Mouse (Mus musculus) left cerebral cortex, postnatal 14 days (tissue): ENCODE measurements around the gene Gm10985. TPM values are rescaled to one million over a fixed set of nuclear protein-coding genes. Genes with fewer than 3 reads are reported as not detected.
A peak's percentile ranks its signal among the peaks of the same experiment; 100 is the strongest.

Experiments
- DNase-seq, 2 experiments: peaks; one replicate each; pipeline ENCODE4 v3.0.0; 2021 to 2022; ENCODE audit warnings: low spot score in 2 of 2, mixed read lengths in 1 of 2
- intact Hi-C: fragments of 180-260 bp; cut with DNase I; formaldehyde crosslinking; loops from one replicate; pipeline ENCODE4 v1.15.1; 2025
- long read RNA-seq, 2 experiments: library from polyadenylated mRNA; stranded (forward); transcript quantifications; one replicate each; pipeline ENCODE4 v2.0.0; 2021
- total RNA-seq, 2 experiments: library from RNA; stranded (reverse); gene quantifications; 2 replicates each; pipeline ENCODE4 v1.2.3; 2021

Gm10985 gene
- not detected for total RNA-seq
- long read RNA-seq, experiment 1 = 0 reads
- long read RNA-seq, experiment 2 = 0 reads

GRCm38 (mm10) chr3:53844786-53845185 lies at the start of gene Gm10985:
Gm10985 (plus strand) TSS chr3:53845086.
- intact Hi-C loops = no loop called here

GRCm38 (mm10) chr3:53796933-53797332 lies 48.0 kb upstream of the Gm10985 start:
- intact Hi-C loops = no loop called here

More at GRCm38 (mm10) chr3:53844786-53845185, at the start of gene Gm10985:
- no peak for DNase-seq

DNA sequence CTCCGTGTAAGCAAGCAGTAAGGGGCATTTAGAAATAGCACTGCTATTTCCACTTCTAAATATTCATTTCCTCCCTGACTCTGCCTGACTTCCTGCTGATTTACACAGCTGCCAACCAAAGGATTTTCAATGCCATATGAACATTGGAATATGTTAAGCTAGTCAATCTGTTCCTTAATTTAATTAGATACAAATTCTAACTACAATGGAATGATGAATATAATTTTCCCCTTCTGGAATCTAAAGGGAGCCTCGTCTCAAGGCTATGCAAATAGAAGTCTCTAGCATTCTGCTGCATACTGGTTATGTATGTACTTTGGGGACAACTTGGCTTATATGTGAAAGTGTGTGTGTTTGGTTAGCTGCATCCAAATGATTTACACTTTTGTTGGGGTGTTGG lies 45.2 kb upstream of the Gm10985 start:
- peak in 1 of 2 experiments; percentile 3 for DNase-seq
- intact Hi-C loops = no loop called here

More at GRCm38 (mm10) chr3:53796933-53797332, 48.0 kb upstream of the Gm10985 start:
- DNase-seq = no peak

GRCm38 (mm10) chr3:53813421-53813977 lies 31.4 kb upstream of the Gm10985 start:
- intact Hi-C loops = no loop called here
- no peak for DNase-seq

DNA sequence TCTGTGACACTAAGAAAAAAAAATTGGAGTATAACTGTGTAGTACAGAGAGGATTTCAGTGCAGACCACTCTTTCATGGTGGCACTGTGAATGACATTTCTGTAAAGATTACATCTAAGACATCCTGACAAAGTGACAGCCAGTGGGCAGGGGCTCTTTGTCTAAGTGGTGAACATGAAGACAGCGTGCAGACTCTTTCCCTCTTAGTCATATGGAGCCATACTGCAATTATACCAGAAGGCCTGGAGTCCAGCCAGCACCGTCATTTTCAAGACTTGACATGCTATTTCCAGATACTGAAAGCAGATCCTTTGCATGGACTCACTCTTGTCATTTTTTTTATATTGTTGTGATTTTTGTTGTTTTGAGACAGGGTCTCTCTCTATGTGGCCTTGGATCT lies 10.6 kb upstream of the Gm10985 start:
- DNase-seq = peak; percentile 47 to 63

GRCm38 (mm10) chr3:53846206-53846928 lies 1.5 kb downstream of the Gm10985 start:
- DNase-seq = no peak
- intact Hi-C loops = no loop called here

More for the DNA sequence above, 10.6 kb upstream of the Gm10985 start:
- intact Hi-C loops = no loop called here

DNA sequence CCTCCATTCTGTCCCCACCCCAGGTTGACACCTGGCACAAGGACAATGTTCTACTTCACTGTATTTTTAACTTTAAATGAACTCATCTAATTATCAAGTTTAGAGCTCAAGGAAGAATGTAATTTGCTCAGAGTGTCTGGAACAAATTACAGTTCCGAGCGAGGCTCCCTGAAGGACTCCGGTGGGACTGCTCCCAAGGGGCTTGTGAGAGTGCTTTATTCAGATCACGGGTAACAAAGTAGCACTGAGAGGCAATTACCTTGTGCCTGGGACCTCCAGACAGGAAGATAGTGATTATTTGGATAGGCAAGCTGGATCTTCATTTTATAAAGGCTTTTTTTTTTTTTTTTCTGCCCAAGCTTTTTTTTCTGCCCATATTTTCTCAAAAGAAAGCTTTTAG lies 2.8 kb downstream of the Gm10985 start:
- DNase-seq = no peak
- intact Hi-C loops = no loop called here

DNA sequence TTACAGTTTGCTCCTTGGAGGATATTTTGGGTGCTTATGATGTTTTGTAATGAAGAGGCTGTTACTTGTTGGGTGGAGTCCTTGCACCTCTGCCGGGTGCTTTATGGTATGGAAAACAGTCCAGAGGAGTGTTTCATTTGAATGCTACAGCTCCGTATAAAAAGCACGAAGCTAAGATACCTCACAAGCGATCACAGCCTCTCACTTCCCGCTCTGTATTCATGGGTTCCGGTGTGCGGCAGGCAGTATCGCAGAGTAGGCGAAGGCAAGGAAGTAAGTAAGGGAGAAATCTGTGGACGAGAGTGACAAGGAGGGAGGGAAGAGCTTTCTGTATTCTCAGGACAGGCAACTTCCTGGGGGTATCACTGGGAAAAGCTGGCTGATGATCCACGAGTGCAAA lies 3.4 kb downstream of the Gm10985 start:
- intact Hi-C loops = no loop called here
- DNase-seq = no peak

DNA sequence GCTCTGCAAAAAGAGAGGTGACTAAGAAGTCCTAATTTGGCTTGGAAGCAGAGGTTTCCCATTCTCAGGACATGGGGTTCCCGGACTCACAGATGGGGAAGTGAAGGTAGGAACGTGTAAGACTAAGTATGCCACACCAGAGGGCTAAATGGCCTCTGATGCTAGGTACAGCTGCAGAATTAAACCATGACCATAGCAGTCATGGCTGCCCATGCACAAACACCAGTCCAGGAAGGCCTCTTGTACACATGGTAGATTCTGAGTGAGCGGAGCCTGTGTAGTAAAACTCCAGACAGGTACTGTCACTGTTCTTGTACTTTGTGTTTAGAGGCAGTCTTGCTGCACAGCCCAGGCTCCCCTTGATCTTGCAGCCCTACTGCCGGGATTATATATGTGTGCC lies 9.4 kb downstream of the Gm10985 start:
- no peak for DNase-seq
- intact Hi-C loops = no loop called here

DNA sequence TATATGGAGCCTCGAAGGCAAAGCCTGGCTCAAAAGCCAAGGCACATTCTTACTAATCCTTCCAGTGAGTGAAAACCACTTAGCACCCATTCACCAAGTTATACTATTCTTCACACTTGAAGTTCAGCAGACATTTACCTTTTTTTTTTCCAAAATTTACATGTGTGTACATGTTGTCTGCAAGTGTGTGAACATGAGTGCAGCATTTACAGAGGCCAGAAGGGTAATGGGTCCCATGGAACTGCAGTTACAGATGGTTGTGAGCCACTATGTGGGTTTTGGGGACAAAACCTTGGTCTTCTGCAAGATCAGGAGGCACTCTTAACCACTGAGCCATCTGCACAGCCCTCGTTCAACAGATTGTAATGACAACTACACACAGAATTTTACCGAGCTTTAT lies 9.9 kb downstream of the Gm10985 start:
- no peak for DNase-seq
- intact Hi-C loops = no loop called here

DNA sequence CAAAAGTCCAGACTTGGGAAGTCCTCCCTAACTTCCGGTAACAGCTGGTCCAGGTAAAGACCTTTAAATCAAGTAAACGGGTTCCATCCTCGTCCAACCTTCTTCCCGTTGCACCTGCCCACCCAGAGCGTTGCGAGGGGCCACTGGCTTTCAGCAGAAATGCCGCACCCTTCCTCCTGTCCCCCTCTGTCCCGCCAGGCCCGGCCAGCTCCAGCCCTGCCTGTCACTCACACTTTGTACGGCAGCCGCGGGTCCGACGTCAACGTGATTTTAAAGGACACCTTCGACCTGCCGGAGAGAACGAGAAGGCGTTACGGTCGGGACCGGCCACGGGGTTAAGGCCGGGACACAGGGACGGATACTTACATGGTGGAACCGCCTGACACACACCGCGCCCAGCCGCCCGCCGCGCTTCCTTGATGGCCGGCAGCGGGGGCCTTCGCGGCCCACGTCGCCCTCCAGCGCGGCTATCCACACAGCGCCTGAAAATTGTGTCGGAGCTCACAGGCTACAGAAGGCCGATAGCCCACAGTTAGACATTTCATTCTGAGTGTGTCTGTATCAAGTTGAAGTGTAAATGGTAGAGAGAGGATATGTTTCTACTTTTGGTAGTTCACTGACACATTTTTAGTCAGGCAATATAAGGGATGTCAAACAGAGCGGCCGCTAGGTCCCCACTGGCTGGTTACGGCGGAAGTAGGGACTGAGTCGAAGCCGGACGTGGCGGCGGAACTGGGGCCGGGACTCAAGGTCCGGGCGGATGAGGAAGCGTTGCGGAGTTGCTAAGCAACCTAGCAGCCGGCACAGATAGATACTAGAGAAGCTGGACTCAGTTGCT lies 18.7 kb downstream of the Gm10985 start, which contains the start of gene Ufm1:
Ufm1 (minus strand) TSS at position 448 of the 838 bp plus-strand sequence.
- DNase-seq = peak; percentile 94 to 95
- intact Hi-C loops = loop anchor here (10.0 kb wide), 2 partner anchors 291 to 339 kb away; partner anchors contain the start of gene Trpc4

- intact Hi-C loops = loop anchor here (10.0 kb wide), 2 partner anchors 287 to 343 kb away; partner anchors contain the start of gene Trpc4
- no peak for DNase-seq
These were observed 23.3 kb downstream of the Gm10985 start for GRCm38 (mm10) chr3:53868212-53868611.

DNA sequence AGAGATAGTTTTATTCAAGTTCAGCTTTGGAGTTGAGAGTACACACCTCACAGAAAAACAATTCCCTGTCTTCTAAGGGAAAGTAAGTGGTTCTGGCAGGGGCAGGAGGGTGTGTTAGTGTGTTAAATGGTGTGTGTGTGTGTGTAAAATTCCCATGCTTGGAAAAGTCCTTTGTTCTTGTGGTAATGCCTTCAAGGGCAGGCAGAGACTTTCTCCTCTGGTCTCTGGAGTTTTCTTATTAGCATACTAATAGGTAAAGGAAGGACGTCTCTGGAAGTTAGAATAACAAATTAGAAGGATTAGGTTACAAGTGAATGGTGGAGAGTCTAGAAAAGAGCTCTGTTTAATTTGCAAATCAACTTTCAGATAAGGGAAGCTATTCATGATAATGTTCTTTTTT lies 24.4 kb downstream of the Gm10985 start:
- no peak for DNase-seq
- intact Hi-C loops = loop anchor here (10.0 kb wide), 2 partner anchors 286 to 344 kb away; partner anchors contain the start of gene Trpc4

- no peak for DNase-seq
- intact Hi-C loops = no loop called here
These were observed 25.6 kb downstream of the Gm10985 start for GRCm38 (mm10) chr3:53870482-53870881.

DNA sequence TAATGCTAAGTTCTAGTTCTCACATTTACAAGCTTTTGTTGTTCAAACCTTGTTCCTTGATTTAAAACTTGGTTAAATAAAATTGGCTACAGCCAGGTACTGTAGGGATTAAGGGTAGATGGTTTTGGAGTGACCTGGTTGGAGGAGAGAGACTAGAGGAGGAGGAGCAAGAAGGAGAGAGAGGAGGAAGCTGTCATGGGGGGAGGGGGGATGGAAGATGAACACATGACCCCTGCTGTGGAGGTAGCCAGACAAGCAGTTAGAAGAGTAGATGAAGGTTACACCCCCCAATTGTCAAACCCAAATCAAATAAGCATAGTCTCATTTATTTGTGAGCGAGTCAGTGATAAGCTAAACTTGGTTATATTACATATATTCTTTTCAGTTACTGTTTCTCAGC lies 26.7 kb downstream of the Gm10985 start:
- no peak for DNase-seq
- intact Hi-C loops = no loop called here

- intact Hi-C loops = loop anchor here (5.0 kb wide), 1 partner anchor 96 kb away; no protein-coding TSS in a partner anchor
- peak; percentile 67 to 81 for DNase-seq
These were observed 46.0 kb downstream of the Gm10985 start for GRCm38 (mm10) chr3:53890619-53891540.
